Mouse (Mus musculus) kidney, postnatal 25 days (tissue): ENCODE measurements at regions not wholly inside any gene's neighbourhood (a gene's known extent, or its start where the extent isn't known, plus 50 kb on each side); places are given as distances from the start of the nearest gene placed in this dataset.

Experiments used
- DNase-seq, 2 experiments: peaks; one replicate each; pipeline ENCODE4 v3.0.0; 2021; ENCODE audit warnings: mixed read lengths in 2 of 2

- DNase-seq = no peak
Measured at GRCm38 (mm10) chr10:68378212-68378611, 99.7 kb upstream of the Arid5b start.

GRCm38 (mm10) chr10:68377479-68377878 lies 98.9 kb upstream of the Arid5b start:
- DNase-seq = no peak

- DNase-seq = no peak
Measured at GRCm38 (mm10) chr10:68373875-68374274, 95.3 kb upstream of the Arid5b start.

- DNase-seq = no peak
Measured at GRCm38 (mm10) chr10:68371785-68372184, 93.2 kb upstream of the Arid5b start.

GRCm38 (mm10) chr10:68370986-68371385 lies 92.4 kb upstream of the Arid5b start:
- no peak for DNase-seq

- DNase-seq = no peak
Measured at GRCm38 (mm10) chr10:68366796-68367195, 88.3 kb upstream of the Arid5b start.

- no peak for DNase-seq
Measured at GRCm38 (mm10) chr10:68360765-68361483, 82.4 kb upstream of the Arid5b start.

GRCm38 (mm10) chr10:68359135-68359534 lies 80.6 kb upstream of the Arid5b start:
- DNase-seq = no peak

GRCm38 (mm10) chr10:68356973-68357372 lies 78.4 kb upstream of the Arid5b start:
- DNase-seq = peak; percentile 40 to 61

GRCm38 (mm10) chr10:68356521-68356920 lies 78.0 kb upstream of the Arid5b start:
- DNase-seq = no peak

GRCm38 (mm10) chr10:68356093-68356485 lies 77.5 kb upstream of the Arid5b start:
- no peak for DNase-seq

- no peak for DNase-seq
Measured at GRCm38 (mm10) chr10:68355471-68356092, 77.0 kb upstream of the Arid5b start.

GRCm38 (mm10) chr10:68354335-68355231 lies 76.0 kb upstream of the Arid5b start:
- peak; percentile 68 to 80 for DNase-seq

- no peak for DNase-seq
Measured at GRCm38 (mm10) chr10:68353692-68354232, 75.2 kb upstream of the Arid5b start.

- DNase-seq = peak; percentile 57 to 59
Measured at GRCm38 (mm10) chr10:68351841-68352555, 73.5 kb upstream of the Arid5b start.

- no peak for DNase-seq
Measured at GRCm38 (mm10) chr10:68351441-68351840, 72.9 kb upstream of the Arid5b start.

GRCm38 (mm10) chr10:68350798-68351197 lies 72.3 kb upstream of the Arid5b start:
- DNase-seq = no peak

- no peak for DNase-seq
Measured at GRCm38 (mm10) chr10:68347806-68348205, 69.3 kb upstream of the Arid5b start.

GRCm38 (mm10) chr10:68344991-68345720 lies 66.6 kb upstream of the Arid5b start:
- peak; percentile 76 to 90 for DNase-seq

GRCm38 (mm10) chr10:68344211-68344610 lies 65.7 kb upstream of the Arid5b start:
- no peak for DNase-seq

GRCm38 (mm10) chr10:68334054-68334453 lies 55.5 kb upstream of the Arid5b start:
- no peak for DNase-seq
